Mouse (Mus musculus) stomach, embryonic 16.5 days (tissue): ENCODE data around the gene Trcg1. TPM values are rescaled to one million over a fixed set of nuclear protein-coding genes. Genes with fewer than 3 reads are reported as not detected.

ENCODE experiments used
- ATAC-seq: fragments of 200-750 bp; cut with Nextera tagmentation; 2 replicates; pipeline ENCODE4 v1.8.0; 2017; ENCODE audit warnings: moderate number of reproducible peaks, moderate TSS enrichment; ENCODE audit not compliant: insufficient read depth, low FRiP score
- H3K27ac ChIP-seq: fragments of 300-500 bp; sonication (generic); 2 replicates; pipeline ENCODE4 v1.5.1; 2014; ENCODE audit warnings: low read length
- H3K27me3 ChIP-seq: fragments of 300-500 bp; sonication (generic); 2 replicates; pipeline ENCODE4 v1.6.1; 2014; ENCODE audit warnings: low read length, control low read depth, mixed read lengths; ENCODE audit not compliant: control insufficient read depth, insufficient read depth
- H3K36me3 ChIP-seq: fragments of 300-500 bp; sonication (generic); 2 replicates; pipeline ENCODE4 v1.6.1; 2014; ENCODE audit warnings: low read length; ENCODE audit not compliant: control insufficient read depth, insufficient read depth
- H3K4me1 ChIP-seq: fragments of 300-500 bp; sonication (generic); 2 replicates; pipeline ENCODE4 v1.6.1; 2014; ENCODE audit warnings: low read length, control low read depth, mixed read lengths; ENCODE audit not compliant: control insufficient read depth, insufficient read depth
- H3K4me2 ChIP-seq: fragments of 300-500 bp; sonication (generic); 2 replicates; pipeline ENCODE4 v1.6.1; 2014; ENCODE audit warnings: low read depth, low read length, mixed read lengths
- H3K4me3 ChIP-seq: fragments of 300-500 bp; sonication (generic); replicated peaks from 2 replicates; pipeline ENCODE4 v1.5.1; 2014; ENCODE audit warnings: mild to moderate bottlenecking, low read length
- H3K9ac ChIP-seq: fragments of 300-500 bp; sonication (generic); 2 replicates; pipeline ENCODE4 v1.6.1; 2014; ENCODE audit warnings: low read length
- H3K9me3 ChIP-seq: fragments of 300-500 bp; sonication (generic); replicated peaks from 2 replicates; pipeline ENCODE4 v1.6.1; 2016; ENCODE audit warnings: low read length, control low read depth; ENCODE audit not compliant: control insufficient read depth
- WGBS: fragments of 180-500 bp; shearing (Covaris S2); extraction: QIAGEN DNeasy Blood & Tissue Kit; methylation state at CpG from one replicate; pipeline ENCODE4 v1.1.7; 2014; 5-methylcytosine and 5-hydroxymethylcytosine counted together
- polyA plus RNA-seq: library from polyadenylated mRNA; unstranded; fragments of >200 nt; fragmentation: Nextera tagmentation; extraction: Ambion mirVana; gene quantifications from 2 replicates; pipeline ENCODE4 v1.2.1, GENCODE M21; 2015

The Trcg1 gene
- polyA plus RNA-seq, 1 experiment from 2014 or later: not detected

GRCm38 (mm10) chr9:57256309-57256708 lies 20.0 kb downstream of the Trcg1 start:
- Histone ChIP-seq H3K27me3 (no peaks in the 10 kb centered on the region), H3K4me3 (no peak overlapping the region), H3K36me3 (peaks cover 31% of the 10 kb centered on the region), H3K4me2 (no peak overlapping the region), H3K4me1 (peaks cover 23% of the 10 kb centered on the region), H3K9ac (no peak overlapping the region), H3K9me3 (no peaks in the 10 kb centered on the region), H3K27ac (no peak overlapping the region)
- ATAC-seq: no peak
- WGBS: 94% methylated on average over 20 of the region's 20 CpGs

- Histone ChIP-seq H3K27me3 (no peaks in the 10 kb centered on the region), H3K9me3 (no peaks in the 10 kb centered on the region), H3K36me3 (peaks cover 27% of the 10 kb centered on the region), H3K4me1 (peaks cover 20% of the 10 kb centered on the region), H3K27ac (no peak overlapping the region), H3K4me2 (no peak overlapping the region), H3K9ac (no peak overlapping the region), H3K4me3 (no peak overlapping the region)
- no peak for ATAC-seq
- 91% methylated on average over 11 of the region's 11 CpGs for WGBS
Observed at GRCm38 (mm10) chr9:57256861-57257260, 20.5 kb downstream of the Trcg1 start.

GRCm38 (mm10) chr9:57257627-57258026 lies 21.3 kb downstream of the Trcg1 start:
- H3K36me3 ChIP-seq: peaks cover 20% of the 10 kb centered on the region

GRCm38 (mm10) chr9:57259736-57260135 lies 23.4 kb downstream of the Trcg1 start:
- 3% methylated on average over 3 of the region's 3 CpGs for WGBS
- H3K4me1 ChIP-seq: peaks cover 20% of the 10 kb centered on the region
- H3K4me3 ChIP-seq: no peak overlapping the region
- no peaks in the 10 kb centered on the region for H3K9me3 ChIP-seq
- H3K4me2 ChIP-seq: peak overlapping the region; percentile 77
- ATAC-seq: peak; percentile 31; the same call in 1 of the 2 replicates
- H3K27me3 ChIP-seq: no peaks in the 10 kb centered on the region
- no peak overlapping the region for H3K27ac ChIP-seq
- no peak overlapping the region for H3K9ac ChIP-seq
- H3K36me3 ChIP-seq: peaks cover 10% of the 10 kb centered on the region

More at GRCm38 (mm10) chr9:57257627-57258026, 21.3 kb downstream of the Trcg1 start:
- 97% methylated on average over 9 of the region's 9 CpGs for WGBS
- Histone ChIP-seq H3K27ac (no peak overlapping the region), H3K4me2 (no peak overlapping the region), H3K27me3 (no peaks in the 10 kb centered on the region), H3K4me3 (no peak overlapping the region), H3K9ac (no peak overlapping the region), H3K9me3 (no peaks in the 10 kb centered on the region), H3K4me1 (peaks cover 20% of the 10 kb centered on the region)
- no peak for ATAC-seq

DNA sequence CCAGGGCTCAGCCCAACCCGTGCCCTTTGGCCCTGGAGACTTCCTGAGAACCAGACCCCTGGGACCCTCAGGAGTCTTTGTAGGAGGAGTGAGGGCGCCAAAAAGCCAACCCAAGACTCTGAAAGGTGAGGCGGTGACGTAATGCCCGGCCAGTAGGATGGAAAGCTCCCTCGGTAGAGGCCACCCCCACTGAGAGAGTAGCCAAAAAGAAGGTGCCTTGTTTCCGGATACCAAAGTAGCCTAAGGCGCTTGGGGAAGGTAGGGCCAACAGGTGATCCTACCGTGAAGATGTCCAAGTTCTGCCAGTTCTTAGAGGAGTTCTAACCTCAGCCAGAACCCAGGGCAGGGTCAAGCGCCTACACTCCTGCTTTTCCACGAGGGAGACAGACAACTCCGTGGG lies 24.6 kb downstream of the Trcg1 start:
- Histone ChIP-seq H3K27ac (peak overlapping the region; percentile 87; the same call in 1 of the 2 replicates), H3K36me3 (peaks cover 10% of the 10 kb centered on the region), H3K9me3 (no peaks in the 10 kb centered on the region), H3K4me1 (peaks cover 20% of the 10 kb centered on the region), H3K27me3 (no peaks in the 10 kb centered on the region), H3K9ac (peak overlapping the region; percentile 96), H3K4me3 (peak overlapping the region; percentile 89), H3K4me2 (peak overlapping the region; percentile 77)
- WGBS: 19% methylated on average over 12 of the region's 12 CpGs
- no peak for ATAC-seq

DNA sequence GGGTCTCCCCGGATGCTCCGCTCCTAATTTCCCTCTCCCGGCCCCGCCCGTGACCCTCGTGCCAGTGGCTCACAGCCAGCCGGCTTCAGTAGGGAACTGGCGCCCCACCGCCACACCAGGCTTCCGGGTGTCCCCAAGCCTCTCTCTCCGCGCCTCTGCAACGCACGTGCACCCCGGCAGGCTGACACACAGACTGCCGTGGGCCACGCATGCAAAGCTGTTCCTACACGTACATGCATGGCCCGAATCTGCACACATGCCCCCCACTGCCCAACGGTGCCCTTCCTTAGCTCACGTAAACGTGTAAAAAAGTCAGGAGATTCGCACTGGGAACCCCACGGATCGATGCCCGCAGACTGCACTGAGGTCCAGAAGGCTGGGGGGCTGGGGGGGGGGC lies 25.2 kb downstream of the Trcg1 start:
- WGBS: under 1% methylated on average over 26 of the region's 26 CpGs
- H3K4me1 ChIP-seq: peaks cover 18% of the 10 kb centered on the region
- peak overlapping the region; percentile 89 for H3K4me3 ChIP-seq
- H3K27me3 ChIP-seq: no peaks in the 10 kb centered on the region
- H3K9me3 ChIP-seq: no peaks in the 10 kb centered on the region
- H3K9ac ChIP-seq: peak overlapping the region; percentile 96
- H3K36me3 ChIP-seq: peaks cover 10% of the 10 kb centered on the region
- H3K27ac ChIP-seq: peak overlapping the region; percentile 87
- peak; percentile 15; the same call in 1 of the 2 replicates for ATAC-seq
- H3K4me2 ChIP-seq: peak overlapping the region; percentile 77

DNA sequence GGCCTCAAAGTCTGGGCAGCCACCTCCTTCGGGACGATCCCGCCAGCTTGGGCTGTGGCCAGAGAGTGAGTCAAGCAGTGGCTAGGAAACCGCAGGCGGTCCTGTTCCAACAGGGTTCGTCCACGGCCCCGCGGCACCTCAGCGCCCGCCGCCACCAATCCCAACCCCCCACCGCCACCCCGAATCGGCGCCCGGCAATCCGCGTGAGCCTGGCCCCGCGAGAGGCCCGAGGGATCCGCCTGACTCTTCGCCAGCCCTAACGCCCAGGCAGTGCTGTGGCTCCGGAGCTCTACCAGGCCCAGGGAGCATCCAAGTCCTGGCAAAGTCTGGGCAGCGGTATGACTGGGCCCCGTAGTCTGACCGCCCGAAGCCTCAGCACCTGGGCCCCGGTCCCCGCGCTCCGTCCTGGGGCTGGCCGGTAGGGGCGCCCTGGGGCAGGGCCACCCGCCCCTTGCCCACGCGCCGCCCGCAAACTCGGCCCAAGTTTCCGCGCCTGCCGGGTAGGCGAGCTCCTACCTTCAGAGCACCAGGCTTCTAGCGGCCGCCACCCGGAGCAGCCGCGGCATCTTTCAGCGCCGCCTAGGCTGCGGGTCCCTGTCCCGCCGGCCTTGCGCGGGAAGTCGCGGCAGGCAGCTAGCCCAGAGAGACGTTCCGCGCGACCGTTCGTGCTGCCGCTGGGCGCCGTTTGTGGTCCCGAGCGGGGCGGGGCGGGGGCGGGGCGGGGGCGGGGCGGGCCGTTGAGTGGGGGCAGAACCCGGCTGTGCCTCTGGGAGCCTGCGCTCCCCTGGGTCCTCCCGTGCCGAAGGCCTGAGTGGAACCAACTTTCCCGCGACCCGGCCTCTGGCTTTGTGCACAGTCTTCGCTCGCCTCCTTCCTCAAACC lies 25.8 kb downstream of the Trcg1 start, which contains the start of gene 1700017B05Rik:
Gene 1700017B05Rik, minus strand, starts transcription at position 700 of the 882 bp plus-strand sequence.
- peak within 1 kb of the TSS; percentile 87 for H3K27ac ChIP-seq
- ATAC-seq: peak; percentile 88
- peak within 1 kb of the TSS; percentile 96 for H3K9ac ChIP-seq
- H3K9me3 ChIP-seq: no peaks in the 10 kb centered on the region
- H3K4me2 ChIP-seq: peak within 1 kb of the TSS; percentile 77
- H3K4me3 ChIP-seq: peak within 1 kb of the TSS; percentile 89
- no peaks in the 10 kb centered on the region for H3K27me3 ChIP-seq
- peaks cover 4% of the 10 kb centered on the region; the same call in 1 of the 2 replicates for H3K36me3 ChIP-seq
- H3K4me1 ChIP-seq: peaks cover 18% of the 10 kb centered on the region
- WGBS: under 1% methylated on average over 69 of the region's 87 CpGs

- no peaks in the 10 kb centered on the region for H3K9me3 ChIP-seq
- H3K27ac ChIP-seq: peak overlapping the region; percentile 87
- WGBS: 55% methylated on average over 13 of the region's 13 CpGs
- peak overlapping the region; percentile 89 for H3K4me3 ChIP-seq
- no peaks in the 10 kb centered on the region for H3K27me3 ChIP-seq
- ATAC-seq: no peak
- H3K4me1 ChIP-seq: peaks cover 18% of the 10 kb centered on the region
- peak overlapping the region; percentile 96 for H3K9ac ChIP-seq
- H3K4me2 ChIP-seq: peak overlapping the region; percentile 77
- no peaks in the 10 kb centered on the region for H3K36me3 ChIP-seq
Observed at GRCm38 (mm10) chr9:57262795-57263684, 26.7 kb downstream of the Trcg1 start.
